Mouse (Mus musculus) spleen, adult 2 months (tissue): ENCODE data around the gene Thsd4. TPM values are rescaled to one million over a fixed set of nuclear protein-coding genes. Genes with fewer than 3 reads are reported as not detected.

Experiments
- DNase-seq, 2 experiments: peaks; one replicate each; pipeline versions ENCODE4 v3.0.0 to v3.0.0-alpha.2; 2012 to 2021; ENCODE audit warnings: low spot score in 2 of 2, low read depth in 1 of 2
- H3K27ac ChIP-seq: fragments of 200-500 bp; 2 replicates; pipeline ENCODE4 v1.5.1; 2012; ENCODE audit warnings: low read length, inconsistent platforms; ENCODE audit not compliant: insufficient read depth
- H3K27me3 ChIP-seq: fragments of 200-500 bp; 2 replicates; pipeline ENCODE4 v1.6.1; 2012; ENCODE audit warnings: mild to moderate bottlenecking, moderate library complexity, low read length, inconsistent platforms; ENCODE audit not compliant: control insufficient read depth, insufficient read depth
- H3K36me3 ChIP-seq: fragments of 200-500 bp; 2 replicates; pipeline ENCODE4 v1.6.1; 2012; ENCODE audit warnings: mild to moderate bottlenecking, low read length, inconsistent platforms; ENCODE audit not compliant: control insufficient read depth, insufficient read depth
- H3K4me1 ChIP-seq: fragments of 200-500 bp; 2 replicates; pipeline ENCODE4 v1.6.1; 2011; ENCODE audit warnings: inconsistent platforms; ENCODE audit not compliant: control insufficient read depth, insufficient read depth, insufficient read length
- H3K4me3 ChIP-seq: fragments of 200-500 bp; 2 replicates; pipeline ENCODE4 v1.5.1; 2011; ENCODE audit warnings: mild to moderate bottlenecking, inconsistent platforms; ENCODE audit not compliant: insufficient read depth, insufficient read length; ENCODE audit errors: extremely low read depth
- CTCF ChIP-seq: fragments of 200-500 bp; IDR thresholded peaks from 2 replicates; pipeline ENCODE4 v1.5.1; 2011; ENCODE audit warnings: mild to moderate bottlenecking, inconsistent platforms; ENCODE audit not compliant: insufficient read depth, insufficient read length, insufficient replicate concordance; ENCODE audit errors: extremely low read depth
- POLR2A ChIP-seq: fragments of 200-500 bp; IDR thresholded peaks from 2 replicates; pipeline ENCODE4 v1.6.1; 2011; ENCODE audit warnings: low read depth, low read length, inconsistent platforms
- WGBS: fragments of 180-500 bp; shearing (Covaris S2); methylation state at CpG from one replicate; pipeline ENCODE4 v1.1.7; 2018; 5-methylcytosine and 5-hydroxymethylcytosine counted together
- polyA plus RNA-seq: library from polyadenylated mRNA; depleted of rRNA; stranded (reverse); fragments of >200 nt; gene quantifications from 2 replicates; pipeline ENCODE4 v1.2.3, GENCODE M21; 2012

The Thsd4 gene
- polyA plus RNA-seq, 1 experiment, result 0.95 TPM

DNA sequence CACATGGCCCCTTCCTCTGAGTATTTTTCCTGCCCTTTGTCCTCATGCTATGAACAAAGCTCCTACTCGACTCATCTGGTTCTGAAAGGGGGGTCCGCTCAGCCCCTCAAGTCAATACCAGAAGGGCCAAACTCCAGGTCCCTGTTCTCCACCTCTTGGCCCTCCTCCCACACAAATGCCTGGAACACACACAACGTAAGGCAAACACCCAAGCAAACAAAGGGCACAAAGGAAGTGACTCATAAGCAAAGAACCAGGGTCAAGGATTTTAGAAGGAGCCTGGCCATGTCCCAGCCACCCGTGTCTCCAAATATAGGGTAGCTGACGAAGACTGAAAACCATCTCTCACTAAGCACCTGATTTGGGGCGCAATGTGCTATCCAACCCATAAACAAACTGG lies 19.6 kb downstream of the Thsd4 start:
- 79% methylated on average over 6 of the region's 6 CpGs for WGBS
- TF ChIP-seq CTCF (no peak), POLR2A (no peak)
- no peaks in the 10 kb centered on the region for H3K4me1 ChIP-seq
- DNase-seq, result no peak
- H3K4me3 ChIP-seq, result no peak overlapping the region
- no peaks in the 10 kb centered on the region for H3K27me3 ChIP-seq
- H3K36me3 ChIP-seq, result no peaks in the 10 kb centered on the region
- H3K27ac ChIP-seq, result no peak overlapping the region

DNA sequence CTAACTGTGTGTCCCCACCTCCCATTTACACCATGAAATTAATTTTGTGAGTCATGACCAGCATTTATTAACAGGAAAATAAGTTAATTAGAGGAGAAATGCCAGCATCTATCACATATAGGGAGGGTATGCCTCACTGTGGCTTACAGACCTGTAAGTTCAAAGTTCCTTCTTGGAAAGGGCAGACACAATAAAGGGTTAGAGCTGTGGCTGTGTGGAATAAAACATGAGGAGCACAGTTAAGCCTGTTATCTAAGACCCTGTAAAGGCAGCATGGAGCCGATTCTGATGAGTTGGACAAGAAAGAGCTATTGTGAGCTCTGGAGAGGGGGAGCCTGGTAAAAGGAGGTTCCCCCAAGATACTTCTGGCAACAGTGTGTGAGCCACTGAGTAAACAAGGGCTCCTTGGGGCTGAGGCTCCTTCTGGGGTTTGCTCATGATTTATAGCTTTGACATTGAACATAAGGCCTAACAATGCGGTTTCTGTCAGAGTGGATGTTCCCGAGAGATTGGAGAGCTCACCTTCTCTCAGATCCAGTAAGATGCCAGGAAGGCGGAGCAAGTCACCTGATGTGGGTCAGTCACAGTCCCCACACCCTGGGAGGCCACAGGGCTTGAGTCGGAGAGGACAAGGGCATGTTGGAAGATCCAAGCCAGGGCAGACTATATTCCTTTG lies 20.2 kb downstream of the Thsd4 start:
- 84% methylated on average over 5 of the region's 5 CpGs for WGBS
- H3K4me1 ChIP-seq, result no peaks in the 10 kb centered on the region
- no peaks in the 10 kb centered on the region for H3K27me3 ChIP-seq
- no peak overlapping the region for H3K27ac ChIP-seq
- H3K4me3 ChIP-seq, result no peak overlapping the region
- no peaks in the 10 kb centered on the region for H3K36me3 ChIP-seq
- no peak for TF ChIP-seq POLR2A
- TF ChIP-seq CTCF, result no peak
- DNase-seq, result no peak

DNA sequence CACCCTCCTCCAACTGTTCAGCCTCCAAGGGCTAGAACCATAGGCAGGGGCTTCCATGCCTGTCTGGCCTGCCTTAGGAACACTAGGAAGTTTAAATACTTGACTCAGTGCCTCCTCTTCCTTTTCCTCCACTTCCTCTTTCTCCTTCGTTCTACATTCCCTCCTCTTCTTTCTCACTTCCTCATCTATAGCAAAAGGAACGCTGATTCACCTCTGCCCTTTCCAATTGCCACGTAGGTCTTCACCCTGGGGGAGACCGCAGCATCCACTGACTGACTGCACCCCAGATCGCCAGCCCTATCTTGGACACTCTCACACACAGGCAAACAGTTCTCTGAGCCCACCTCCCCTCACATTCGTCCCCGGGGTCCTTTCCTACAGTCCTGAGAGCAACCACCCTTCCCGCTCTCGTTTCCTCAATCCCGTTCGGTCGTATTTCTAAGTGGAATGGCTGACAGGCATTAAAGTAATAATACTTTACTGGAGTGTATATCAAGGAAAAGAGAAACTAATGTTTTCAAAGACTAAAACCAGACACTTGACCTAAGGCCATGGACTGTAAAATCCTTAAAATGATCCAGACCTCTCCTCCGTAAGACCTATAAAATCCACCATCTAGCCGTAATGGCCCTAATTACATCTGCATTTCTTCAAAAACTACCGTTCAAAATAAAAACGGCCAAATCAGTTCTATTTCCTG lies 29.4 kb downstream of the Thsd4 start:
- DNase-seq, result no peak
- Histone ChIP-seq H3K4me1 (no peaks in the 10 kb centered on the region), H3K36me3 (no peaks in the 10 kb centered on the region), H3K27me3 (no peaks in the 10 kb centered on the region), H3K27ac (no peak overlapping the region), H3K4me3 (no peak overlapping the region)
- 53% methylated on average over 16 of the region's 16 CpGs for WGBS
- TF ChIP-seq POLR2A (no peak), CTCF (no peak)

DNA sequence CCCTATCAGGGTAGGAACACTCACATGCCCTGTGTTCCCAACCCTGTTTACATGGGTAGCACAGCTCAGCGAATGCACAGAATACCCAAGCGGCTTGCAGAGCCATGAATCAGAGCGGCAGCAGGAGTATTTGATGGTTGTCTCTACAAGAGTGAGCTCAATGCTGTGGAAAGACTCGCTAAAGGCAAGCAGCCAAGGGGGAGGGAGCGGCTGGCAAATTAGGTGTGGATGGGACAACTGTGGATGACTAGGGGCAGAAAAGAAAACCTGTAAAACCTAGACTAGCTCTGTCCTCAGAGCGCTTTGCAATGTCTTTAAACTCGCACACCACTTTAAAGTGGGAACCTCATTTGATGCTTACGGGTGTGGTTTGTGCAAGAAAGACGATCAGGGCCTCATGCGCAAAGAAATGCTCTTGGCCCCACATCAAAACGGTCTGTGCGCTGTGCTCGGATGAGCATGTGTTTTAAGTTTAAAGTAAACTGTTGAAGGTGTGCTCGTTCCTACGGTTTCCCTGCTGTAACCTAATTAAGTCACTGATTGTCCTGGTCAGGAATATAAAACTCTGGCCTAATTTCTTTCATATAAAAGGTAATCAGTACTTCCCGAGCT lies 30.3 kb downstream of the Thsd4 start:
- 82% methylated on average over 16 of the region's 16 CpGs for WGBS
- Histone ChIP-seq H3K4me3 (no peak overlapping the region), H3K27ac (no peak overlapping the region), H3K36me3 (no peaks in the 10 kb centered on the region), H3K4me1 (no peaks in the 10 kb centered on the region), H3K27me3 (no peaks in the 10 kb centered on the region)
- TF ChIP-seq POLR2A (no peak), CTCF (no peak)
- no peak for DNase-seq

DNA sequence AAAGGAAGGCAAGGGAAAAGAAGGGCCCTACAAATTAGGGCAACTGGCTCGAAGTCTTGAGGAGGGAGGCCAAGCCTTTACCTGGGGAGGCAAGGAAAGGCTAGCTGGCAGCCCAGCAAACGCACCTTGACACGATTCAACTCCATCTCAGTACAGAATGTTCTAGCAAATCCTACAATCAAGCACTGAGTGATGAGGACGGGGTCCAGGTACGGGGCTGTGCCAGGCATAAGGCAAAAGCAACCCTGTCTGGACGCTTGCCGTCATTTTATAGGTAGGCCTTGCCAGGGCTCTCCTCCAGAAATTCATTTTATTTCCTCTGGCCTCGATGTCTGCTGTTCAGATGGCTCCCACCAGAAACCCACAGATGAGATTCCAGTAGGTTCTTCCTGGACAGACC lies 30.8 kb downstream of the Thsd4 start:
- Histone ChIP-seq H3K27me3 (no peaks in the 10 kb centered on the region), H3K4me3 (no peak overlapping the region), H3K4me1 (no peaks in the 10 kb centered on the region), H3K27ac (no peak overlapping the region), H3K36me3 (no peaks in the 10 kb centered on the region)
- no peak for DNase-seq
- no peak for TF ChIP-seq POLR2A
- no peak for TF ChIP-seq CTCF
- 82% methylated on average over 8 of the region's 8 CpGs for WGBS

DNA sequence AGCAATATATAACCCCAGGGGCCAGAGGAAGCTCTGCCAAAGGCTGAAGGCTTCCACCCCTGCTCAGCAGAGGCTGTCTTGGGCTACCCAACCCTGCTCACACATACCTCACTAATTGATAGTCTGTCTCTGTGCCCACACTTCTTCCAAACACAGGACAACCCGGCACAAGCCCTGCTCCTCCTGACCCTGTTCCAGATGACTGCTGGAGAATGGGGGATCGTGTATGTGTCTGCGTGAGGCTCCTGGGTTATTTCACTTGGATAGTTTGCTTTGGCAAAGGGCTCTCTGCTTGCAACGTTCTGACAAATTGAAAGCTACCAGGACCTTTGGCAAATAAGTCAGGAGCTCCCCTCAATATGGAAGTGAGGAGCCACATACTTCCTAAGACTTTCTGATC lies 33.0 kb downstream of the Thsd4 start:
- DNase-seq, result no peak
- Histone ChIP-seq H3K27me3 (no peaks in the 10 kb centered on the region), H3K27ac (no peak overlapping the region), H3K4me3 (no peak overlapping the region), H3K36me3 (no peaks in the 10 kb centered on the region), H3K4me1 (no peaks in the 10 kb centered on the region)
- WGBS, result 72% methylated on average over 4 of the region's 4 CpGs
- no peak for TF ChIP-seq POLR2A

DNA sequence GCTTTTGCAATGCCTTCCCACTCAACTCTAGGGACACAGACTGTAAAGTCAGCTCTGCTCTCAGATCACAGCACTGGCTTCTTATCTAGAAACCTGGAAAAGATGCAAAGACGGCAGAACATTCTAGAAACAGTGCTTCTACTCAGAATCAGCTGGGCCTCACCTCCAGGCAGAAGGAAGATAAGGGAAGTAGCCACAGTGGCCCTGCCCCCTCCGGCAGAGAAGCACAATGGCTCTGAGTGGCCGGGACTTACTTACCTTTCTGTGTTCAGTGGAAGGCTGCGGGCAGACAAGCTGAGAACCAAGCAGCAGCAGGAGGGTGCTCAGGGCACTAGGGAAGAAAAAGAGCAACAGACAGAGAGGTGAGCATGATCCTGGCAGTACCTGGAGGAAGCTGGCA lies 39.7 kb downstream of the Thsd4 start:
- Histone ChIP-seq H3K4me1 (no peaks in the 10 kb centered on the region), H3K27ac (no peak overlapping the region), H3K36me3 (no peaks in the 10 kb centered on the region), H3K27me3 (no peaks in the 10 kb centered on the region), H3K4me3 (no peak overlapping the region)
- DNase-seq, result no peak
- TF ChIP-seq CTCF (no peak), POLR2A (no peak)
- WGBS, result 19% methylated on average over 4 of the region's 4 CpGs
